18 mouse cellular contexts compared by ENCODE assay signal in genomic region chr5:63837115-63837514, GRCm38 (mm10). TPM values are rescaled to one million over a fixed set of nuclear protein-coding genes. Genes with fewer than 3 reads are reported as not detected.
A peak's percentile ranks its signal among the peaks of the same experiment; 100 is the strongest.
DNase-seq lines count a peak whose midpoint lies in the region; ATAC-seq and TF ChIP-seq lines count a peak whose summit lies in the region.
"Had no signal": no experiment of that assay in that cellular context is flagged by ENCODE, and none has a peak within 500 bp of the region (broad histone marks: within the 10 kb centered on the region; RNA-seq: fewer than 3 reads in every experiment).

No protein-coding gene starts in this region.

- TF ChIP-seq CTCF in small intestine, adult 2 months (IDR thresholded peaks at IDR 0.05; ENCODE audit: extremely low read depth, insufficient read length, insufficient replicate concordance, low read depth, low read length), result no peak

- H3K27me3 ChIP-seq in liver, embryonic 11.5 days (replicated peaks; ENCODE audit: control insufficient read depth, insufficient read depth, low read length), result no peaks in the 10 kb centered on the region
- no peaks in the 10 kb centered on the region for H3K27me3 ChIP-seq in small intestine, adult 2 months (ENCODE audit: control insufficient read depth, insufficient read depth, low read length)
- H3K27me3 ChIP-seq: midbrain, embryonic 15.5 days; neural tube, embryonic 12.5 days had no signal

- H3K4me2 ChIP-seq in liver, embryonic 11.5 days, result no peak overlapping the region
- H3K4me2 ChIP-seq: midbrain, embryonic 15.5 days; neural tube, embryonic 12.5 days had no signal

- intact Hi-C loops in heart, postnatal 36 days (cut with DNase I), result no loop called here

- H3K4me3 ChIP-seq in liver, embryonic 11.5 days (ENCODE audit: low read depth, low read length), result no peak overlapping the region
- H3K4me3 ChIP-seq in small intestine, adult 2 months (ENCODE audit: low read depth, low read length), result no peak overlapping the region
- H3K4me3 ChIP-seq: heart, embryonic 10.5 days; midbrain, embryonic 15.5 days; neural tube, embryonic 12.5 days had no signal

- no peak overlapping the region for H3K9ac ChIP-seq in liver, embryonic 11.5 days (ENCODE audit: low read depth, low read length)
- H3K9ac ChIP-seq: midbrain, embryonic 15.5 days; neural tube, embryonic 12.5 days had no signal

- H3K27ac ChIP-seq in liver, embryonic 11.5 days (ENCODE audit: low read depth, low read length), result no peak overlapping the region
- H3K27ac ChIP-seq in small intestine, adult 2 months (ENCODE audit: insufficient read depth, low read depth, low read length), result peak overlapping the region; percentile 51; the same call in 1 of the 2 replicates
- H3K27ac ChIP-seq: heart, embryonic 10.5 days; midbrain, embryonic 15.5 days; neural tube, embryonic 12.5 days had no signal

- no peaks in the 10 kb centered on the region for H3K9me3 ChIP-seq in liver, embryonic 11.5 days (ENCODE audit: control insufficient read depth, low read length)
- H3K9me3 ChIP-seq: heart, embryonic 10.5 days; midbrain, embryonic 15.5 days; neural tube, embryonic 12.5 days had no signal

- peak; percentile 40 for ATAC-seq in liver, embryonic 11.5 days (replicated peaks; ENCODE audit: low FRiP score)
- ATAC-seq: midbrain, embryonic 15.5 days had no signal

- DNase-seq in heart, adult 11 months, result peak; percentile 90
- no peak for DNase-seq in heart, postnatal 36 days
- peak; percentile 22 for DNase-seq in R1 (ENCODE audit: low read depth, low spot score)
- DNase-seq in liver, embryonic 11.5 days (ENCODE audit: low spot score), result no peak
- no peak for DNase-seq in urinary bladder, postnatal 25 days (ENCODE audit: low spot score)
- DNase-seq in kidney, adult 8-10 months, result no peak
- no peak for DNase-seq in embryo, embryonic 10.5 days (ENCODE audit: low spot score)
- DNase-seq: cerebellum, adult 2 months; embryo, embryonic 11 days; heart, postnatal 4 days; kidney, adult 18-20 months; lung, postnatal 36 days; right cerebral cortex, adult 18-20 months had no signal

- H3K4me1 ChIP-seq in liver, embryonic 11.5 days (replicated peaks; ENCODE audit: control insufficient read depth, insufficient read depth, low read length), result peaks cover 7% of the 10 kb centered on the region; the same call in 1 of the 2 replicates
- peaks cover 16% of the 10 kb centered on the region; the same call in 1 of the 2 replicates for H3K4me1 ChIP-seq in small intestine, adult 2 months (ENCODE audit: control insufficient read depth, insufficient read depth, insufficient read length, low read length)
- H3K4me1 ChIP-seq: midbrain, embryonic 15.5 days; neural tube, embryonic 12.5 days had no signal

- 55% methylated on average over 5 of the region's 5 CpGs for WGBS in liver, embryonic 11.5 days
- 29% methylated on average over 5 of the region's 5 CpGs for WGBS in small intestine, adult 2 months

- no peaks in the 10 kb centered on the region for H3K36me3 ChIP-seq in liver, embryonic 11.5 days (ENCODE audit: control insufficient read depth, insufficient read depth, low read length)
- H3K36me3 ChIP-seq in small intestine, adult 2 months (ENCODE audit: control insufficient read depth, insufficient read depth, low read length), result no peaks in the 10 kb centered on the region; the same call in 1 of the 2 replicates
- H3K36me3 ChIP-seq: heart, embryonic 10.5 days; midbrain, embryonic 15.5 days; neural tube, embryonic 12.5 days had no signal

- TF ChIP-seq POLR2A in small intestine, adult 2 months (IDR thresholded peaks at IDR 0.05; ENCODE audit: low read depth, low read length), result no peak

RNA-seq across cellular contexts. Expression of gene 0610040J01Rik, which starts 25.0 kb away (rescaled TPM):
- 1 to 10 TPM; 2.1 to 2.7 TPM for total RNA-seq in heart, postnatal 36 days (2021)
- polyA plus RNA-seq in liver, embryonic 11.5 days (2014; fragmentation: Nextera tagmentation; extraction: Ambion mirVana), result 11.8 and 15.4 TPM in 2 replicates
- 38.7 and 53.8 TPM in 2 replicates for polyA plus RNA-seq in small intestine, adult 2 months (2012; rRNA removed)
- total RNA-seq: MEL had no signal

Comparison
In these comparisons a context has a peak if more than half of its experiments do, and no peak if none do; other contexts are left out.
1. DNase-seq: peak in heart, adult 11 months (single experiment) and R1 (single experiment); none in heart, postnatal 36 days (0 of 2), liver, embryonic 11.5 days (single experiment), urinary bladder, postnatal 25 days (single experiment), kidney, adult 8-10 months (0 of 2) and embryo, embryonic 10.5 days (single experiment).